In the genomic region with DNA sequence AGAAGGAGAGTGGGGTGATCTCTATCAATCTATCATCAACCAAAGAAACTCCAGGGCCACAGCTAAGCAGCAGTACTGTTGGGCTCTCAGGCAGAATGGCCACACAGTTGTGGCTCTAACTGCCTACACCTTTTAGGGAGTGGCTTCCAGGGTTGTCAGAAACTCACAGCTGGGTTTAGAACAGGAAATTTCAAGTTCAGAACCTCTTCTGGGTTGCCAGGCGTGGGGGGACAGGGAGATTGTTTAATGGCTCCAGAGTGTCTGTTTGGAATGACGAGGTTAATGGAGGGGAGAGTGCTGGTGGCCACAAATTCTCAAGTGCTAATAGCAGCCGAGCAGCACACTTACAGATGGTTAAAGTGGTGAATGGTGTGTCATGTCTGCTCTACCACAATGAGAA, we compare ENCODE assay signal across 25 mouse cellular contexts.
"Had no signal": no experiment of that assay in that cellular context is flagged by ENCODE, and none has a peak within 500 bp of the region (broad histone marks: within the 10 kb centered on the region; RNA-seq: fewer than 3 reads in every experiment).

No protein-coding gene starts in this region.

- DNase-seq: gastrocnemius, postnatal 10 days; gastrocnemius, postnatal 25 days; heart, adult 18-20 months; heart, postnatal 10 days; heart, postnatal 4 days; kidney, postnatal 36 days; liver; liver, embryonic 13.5 days; liver, postnatal 0 days; lung, adult 2 months had no signal

- H3K9me3 ChIP-seq: heart, embryonic 10.5 days; heart, embryonic 12.5 days; hindbrain, embryonic 10.5 days; hindbrain, embryonic 12.5 days; intestine, embryonic 15.5 days; limb, embryonic 10.5 days; limb, embryonic 12.5 days; liver, embryonic 13.5 days; liver, embryonic 15.5 days had no signal

- ATAC-seq: hindbrain, embryonic 16.5 days; inflammation-experienced regulatory T-cells, adult 6 months; intestine, embryonic 15.5 days; intestine, postnatal 0 days; liver, postnatal 0 days had no signal

- H3K27ac ChIP-seq: heart, embryonic 10.5 days; hindbrain, embryonic 10.5 days; hindbrain, embryonic 12.5 days; hindbrain, embryonic 14.5 days; intestine, embryonic 15.5 days; layer of hippocampus, adult 2 months; left cerebral cortex, adult 2 months; limb, embryonic 10.5 days; limb, embryonic 12.5 days; liver, embryonic 13.5 days; liver, embryonic 15.5 days had no signal

- H3K9ac ChIP-seq: heart, embryonic 12.5 days; hindbrain, embryonic 12.5 days; hindbrain, embryonic 14.5 days; intestine, embryonic 15.5 days; limb, embryonic 12.5 days; liver, embryonic 13.5 days; liver, embryonic 15.5 days; liver, postnatal 0 days had no signal

- H3K4me1 ChIP-seq: heart, embryonic 10.5 days; heart, embryonic 12.5 days; hindbrain, embryonic 10.5 days; hindbrain, embryonic 12.5 days; intestine, embryonic 15.5 days; limb, embryonic 10.5 days; limb, embryonic 12.5 days; liver, embryonic 13.5 days; liver, embryonic 15.5 days had no signal

- H3K4me3 ChIP-seq: heart, embryonic 10.5 days; heart, embryonic 12.5 days; hindbrain, embryonic 10.5 days; hindbrain, embryonic 12.5 days; intestine, embryonic 15.5 days; layer of hippocampus, adult 2 months; left cerebral cortex, adult 2 months; limb, embryonic 10.5 days; limb, embryonic 12.5 days; liver, embryonic 13.5 days; liver, embryonic 15.5 days had no signal

- H3K36me3 ChIP-seq: heart, embryonic 10.5 days; heart, embryonic 12.5 days; hindbrain, embryonic 10.5 days; hindbrain, embryonic 12.5 days; intestine, embryonic 15.5 days; limb, embryonic 10.5 days; limb, embryonic 12.5 days; liver, embryonic 13.5 days; liver, embryonic 15.5 days had no signal

- H3K4me2 ChIP-seq: heart, embryonic 12.5 days; hindbrain, embryonic 12.5 days; hindbrain, embryonic 14.5 days; intestine, embryonic 15.5 days; limb, embryonic 12.5 days; liver, embryonic 11.5 days; liver, embryonic 13.5 days; liver, embryonic 15.5 days had no signal

- H3K27me3 ChIP-seq: heart, embryonic 12.5 days; hindbrain, embryonic 12.5 days; intestine, embryonic 15.5 days; limb, embryonic 12.5 days; liver, embryonic 13.5 days; liver, embryonic 15.5 days had no signal
